Mouse (Mus musculus): ENCODE data around the gene Kpna6. TPM values are rescaled to one million over a fixed set of nuclear protein-coding genes. Genes with fewer than 3 reads are reported as not detected.
"Not testable (repeated sequence)": the region's sequence is repeated elsewhere in the genome, so short reads cannot be mapped to it uniquely, and the experiment has no call there.

Kpna6 gene
- polyA plus RNA-seq, 1 experiment from 2014 or later: 5.7 TPM

DNA sequence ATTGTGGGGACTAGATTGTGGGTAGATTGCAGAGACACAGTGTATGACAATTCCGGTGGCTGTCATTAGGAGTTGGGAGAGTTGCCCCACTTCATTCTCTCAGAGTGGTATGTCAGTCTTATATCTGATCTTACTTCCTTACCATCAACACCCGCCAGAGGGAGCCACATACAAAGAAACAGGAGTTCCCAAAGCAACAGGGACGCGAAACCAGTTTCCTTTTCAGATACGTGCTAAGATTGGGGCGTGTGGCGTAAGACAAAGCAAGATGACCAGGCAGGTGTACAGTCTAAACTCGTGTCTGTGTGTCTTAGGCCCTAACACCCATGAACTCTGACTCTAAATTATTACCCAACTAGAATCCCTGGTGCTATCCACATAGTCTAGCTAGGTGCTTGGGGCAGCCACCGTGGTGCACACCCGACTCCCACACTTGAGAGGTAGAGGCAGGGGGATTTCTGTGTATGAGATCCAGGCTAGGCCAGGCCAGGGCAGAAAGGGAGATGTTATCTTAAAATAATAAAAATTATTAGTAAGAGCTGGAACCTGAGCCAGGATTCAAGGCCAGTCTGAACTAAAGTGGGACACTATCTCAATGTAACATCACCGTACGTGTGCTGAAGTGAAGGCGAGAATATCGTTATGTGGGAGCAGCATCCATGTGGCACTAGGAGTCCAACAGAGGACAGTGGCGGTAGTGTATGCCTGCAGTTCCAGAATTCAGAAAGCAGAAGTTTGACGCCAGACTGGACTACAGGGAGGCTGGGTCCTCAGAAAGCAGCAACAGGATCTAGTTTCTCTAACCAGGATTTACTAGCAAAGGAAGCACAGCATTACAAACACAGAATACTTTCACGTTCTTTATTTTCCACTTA, 29.2 kb upstream of the Kpna6 start:
- no peak overlapping the region for H3K4me3 ChIP-seq (ENCODE audit: low read depth, low read length)
- no peak for TF ChIP-seq EP300 (optimal IDR thresholded peaks at IDR 0.05)
- TF ChIP-seq CTCF (IDR thresholded peaks at IDR 0.05; ENCODE audit: low read depth): peak; percentile 95
- H3K4me2 ChIP-seq (replicated peaks; ENCODE audit: low read depth): peak overlapping the region; percentile 39
- DNase-seq (ENCODE audit: low spot score) (peak; percentile 87), ATAC-seq (ENCODE audit: low FRiP score, low TSS enrichment) (peak; percentile 63)
- H3K9me3 ChIP-seq (ENCODE audit: control insufficient read depth, low read length): no peaks in the 10 kb centered on the region
- no peak overlapping the region for H3K9ac ChIP-seq (ENCODE audit: low read length)
- 36% methylated on average over 17 of the region's 17 CpGs for WGBS
- H3K27me3 ChIP-seq (ENCODE audit: control insufficient read depth, insufficient read depth, low read length): no peaks in the 10 kb centered on the region
- H3K4me1 ChIP-seq (replicated peaks; ENCODE audit: control insufficient read depth, insufficient read depth): no peaks in the 10 kb centered on the region; the same call in 1 of the 2 replicates
- H3K36me3 ChIP-seq (ENCODE audit: control insufficient read depth, insufficient read depth, low read length): 0 out of 2 replicates have a peak, but pooled peaks cover 1% of the 10 kb centered on the region
- peak overlapping the region; percentile 63 for H3K27ac ChIP-seq (replicated peaks)

- not testable (repeated sequence) for H3K9ac ChIP-seq (ENCODE audit: low read length); H3K36me3 ChIP-seq (ENCODE audit: control insufficient read depth, insufficient read depth, low read length); DNase-seq (ENCODE audit: low spot score); H3K9me3 ChIP-seq (ENCODE audit: control insufficient read depth, low read length); H3K4me2 ChIP-seq (replicated peaks; ENCODE audit: low read depth); ATAC-seq (ENCODE audit: low FRiP score, low TSS enrichment); H3K27ac ChIP-seq (replicated peaks); H3K27me3 ChIP-seq (ENCODE audit: control insufficient read depth, insufficient read depth, low read length); H3K4me1 ChIP-seq (replicated peaks; ENCODE audit: control insufficient read depth, insufficient read depth); H3K4me3 ChIP-seq (ENCODE audit: low read depth, low read length)
- 78% methylated on average over 6 of the region's 6 CpGs for WGBS
These were observed 28.1 kb upstream of the Kpna6 start for GRCm38 (mm10) chr4:129700661-129701060.

- H3K36me3 ChIP-seq (ENCODE audit: control insufficient read depth, insufficient read depth, low read length): no peaks in the 10 kb centered on the region
- TF ChIP-seq EP300 (optimal IDR thresholded peaks at IDR 0.05) (no peak), CTCF (IDR thresholded peaks at IDR 0.05; ENCODE audit: low read depth) (no peak)
- no peak overlapping the region for H3K27ac ChIP-seq (replicated peaks)
- WGBS: 33% methylated on average over 1 of the region's 1 CpGs
- DNase-seq (ENCODE audit: low spot score) (no peak), ATAC-seq (ENCODE audit: low FRiP score, low TSS enrichment) (no peak)
- no peaks in the 10 kb centered on the region for H3K9me3 ChIP-seq (ENCODE audit: control insufficient read depth, low read length)
- H3K4me2 ChIP-seq (replicated peaks; ENCODE audit: low read depth): no peak overlapping the region
- no peak overlapping the region for H3K4me3 ChIP-seq (ENCODE audit: low read depth, low read length)
- no peak overlapping the region for H3K9ac ChIP-seq (ENCODE audit: low read length)
- no peaks in the 10 kb centered on the region; the same call in 1 of the 2 replicates for H3K4me1 ChIP-seq (replicated peaks; ENCODE audit: control insufficient read depth, insufficient read depth)
- no peaks in the 10 kb centered on the region for H3K27me3 ChIP-seq (ENCODE audit: control insufficient read depth, insufficient read depth, low read length)
These were observed 27.6 kb upstream of the Kpna6 start for GRCm38 (mm10) chr4:129700216-129700615.

- H3K4me1 ChIP-seq (replicated peaks; ENCODE audit: control insufficient read depth, insufficient read depth): no peaks in the 10 kb centered on the region; the same call in 1 of the 2 replicates
- no peaks in the 10 kb centered on the region for H3K36me3 ChIP-seq (ENCODE audit: control insufficient read depth, insufficient read depth, low read length)
- TF ChIP-seq CTCF (IDR thresholded peaks at IDR 0.05; ENCODE audit: low read depth): no peak
- no peak for TF ChIP-seq EP300 (optimal IDR thresholded peaks at IDR 0.05)
- peak overlapping the region; percentile 78 for H3K4me3 ChIP-seq (ENCODE audit: low read depth, low read length)
- ATAC-seq (ENCODE audit: low FRiP score, low TSS enrichment) (no peak), DNase-seq (ENCODE audit: low spot score) (no peak)
- H3K4me2 ChIP-seq (replicated peaks; ENCODE audit: low read depth): peak overlapping the region; percentile 74
- WGBS: 86% methylated on average over 7 of the region's 7 CpGs
- no peaks in the 10 kb centered on the region for H3K27me3 ChIP-seq (ENCODE audit: control insufficient read depth, insufficient read depth, low read length)
- H3K27ac ChIP-seq (replicated peaks): peak overlapping the region; percentile 75; the same call in 1 of the 2 replicates
- H3K9ac ChIP-seq (ENCODE audit: low read length): peak overlapping the region; percentile 76
- no peaks in the 10 kb centered on the region for H3K9me3 ChIP-seq (ENCODE audit: control insufficient read depth, low read length)
These were observed 24.6 kb upstream of the Kpna6 start for GRCm38 (mm10) chr4:129697191-129697590.

DNA sequence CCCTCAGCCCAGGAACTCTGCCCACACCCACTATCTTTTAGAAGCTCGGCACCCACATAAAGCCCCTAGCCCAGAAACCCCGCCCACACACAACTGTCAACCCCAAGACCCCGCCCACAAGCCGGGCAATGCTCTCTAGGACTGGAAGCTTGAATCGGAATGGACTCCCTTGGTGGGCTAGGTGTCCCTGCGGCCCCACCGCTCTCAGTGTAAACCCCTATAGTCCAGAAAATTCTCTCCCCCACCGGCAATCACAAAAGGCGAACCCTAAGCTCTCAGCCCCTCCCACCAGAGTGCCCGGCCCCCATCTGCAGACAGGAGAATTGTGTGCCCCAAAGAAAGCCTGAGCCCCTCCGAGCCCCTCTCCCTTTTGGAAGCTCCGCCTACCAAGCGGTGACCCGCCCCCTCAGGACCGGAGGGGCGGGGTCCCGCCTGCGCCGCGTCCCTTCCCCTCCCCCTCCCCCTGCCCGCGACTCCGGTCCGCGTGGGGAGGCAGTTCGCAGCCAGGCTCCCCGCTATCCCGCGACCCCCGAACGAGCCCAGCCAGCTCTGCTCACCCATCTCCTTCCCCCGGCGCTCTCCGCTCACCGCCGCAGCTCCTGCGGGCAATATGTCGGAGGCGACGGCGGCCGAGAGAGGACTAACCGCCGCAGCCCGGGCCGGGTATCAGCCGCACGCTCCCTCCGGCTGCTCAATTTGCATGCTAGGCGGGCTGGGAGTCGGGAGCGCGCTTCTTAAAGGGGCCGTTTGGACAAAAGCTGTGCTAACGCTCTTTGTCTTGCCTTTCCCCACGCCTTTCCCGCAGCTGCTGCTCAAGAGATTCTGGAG, 23.8 kb upstream of the Kpna6 start, which contains the start of gene Tmem39b:
Gene Tmem39b, minus strand, starts transcription at position 681 of the 828 bp plus-strand sequence.
- H3K4me2 ChIP-seq (replicated peaks; ENCODE audit: low read depth): peak within 1 kb of the TSS; percentile 74
- H3K4me1 ChIP-seq (replicated peaks; ENCODE audit: control insufficient read depth, insufficient read depth): no peaks in the 10 kb centered on the region; the same call in 1 of the 2 replicates
- no peaks in the 10 kb centered on the region for H3K27me3 ChIP-seq (ENCODE audit: control insufficient read depth, insufficient read depth, low read length)
- TF ChIP-seq CTCF (IDR thresholded peaks at IDR 0.05; ENCODE audit: low read depth): no peak
- no peak for TF ChIP-seq EP300 (optimal IDR thresholded peaks at IDR 0.05)
- DNase-seq (ENCODE audit: low spot score) (peak; percentile 93), ATAC-seq (ENCODE audit: low FRiP score, low TSS enrichment) (peak; percentile 86)
- H3K36me3 ChIP-seq (ENCODE audit: control insufficient read depth, insufficient read depth, low read length): no peaks in the 10 kb centered on the region; the same call in 1 of the 2 replicates
- no peaks in the 10 kb centered on the region for H3K9me3 ChIP-seq (ENCODE audit: control insufficient read depth, low read length)
- peak within 1 kb of the TSS; percentile 78 for H3K4me3 ChIP-seq (ENCODE audit: low read depth, low read length)
- under 1% methylated on average over 55 of the region's 57 CpGs for WGBS
- H3K27ac ChIP-seq (replicated peaks): peak within 1 kb of the TSS; percentile 75
- peak within 1 kb of the TSS; percentile 76 for H3K9ac ChIP-seq (ENCODE audit: low read length)
